Mouse (Mus musculus) cerebellum, postnatal 14 days (tissue): ENCODE results near the gene Zbtb16.

Experiments
- DNase-seq, 2 experiments: peaks; one replicate each; pipeline ENCODE4 v3.0.0; 2021; ENCODE audit warnings: mixed read lengths in 2 of 2

Gene Zbtb16

DNA sequence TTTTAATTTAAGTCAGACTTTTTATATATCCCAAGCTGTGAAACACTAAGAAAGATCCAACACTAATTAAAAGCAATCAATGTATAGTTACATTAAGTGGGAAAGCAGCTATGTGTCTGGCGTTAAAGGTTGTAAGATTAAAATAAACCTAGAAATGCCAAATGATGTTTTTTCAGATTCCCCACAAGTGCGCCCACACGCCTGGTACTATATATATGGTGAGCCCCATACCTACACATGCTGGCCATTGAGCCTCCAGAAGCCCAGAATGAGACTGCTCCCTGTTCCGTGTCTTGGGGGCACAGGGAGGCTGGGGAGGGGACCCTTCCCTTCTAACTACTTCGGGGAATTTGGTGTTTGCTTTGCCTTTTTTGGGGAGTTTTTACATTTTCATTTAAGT lies 34.7 kb downstream of the Zbtb16 start:
- DNase-seq = no peak

DNA sequence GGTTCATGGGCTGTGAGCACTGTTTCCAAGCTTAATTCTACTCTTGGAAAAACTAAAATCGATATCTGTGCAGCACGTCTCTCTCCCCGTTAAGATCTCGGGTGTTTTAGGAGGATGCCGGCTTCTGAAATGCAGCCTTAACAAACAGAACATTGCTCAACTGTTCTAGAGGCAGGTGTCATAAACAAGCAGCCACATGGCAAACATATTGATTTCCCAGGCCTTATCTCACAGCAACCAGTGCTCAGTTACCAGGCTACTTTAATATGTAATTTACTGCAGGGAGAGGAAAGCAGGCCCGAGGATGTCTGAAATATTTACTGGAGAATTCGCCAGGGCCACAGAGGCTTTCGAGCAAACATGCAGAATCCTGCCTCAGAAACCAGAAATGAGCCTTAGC lies 35.4 kb downstream of the Zbtb16 start:
- DNase-seq = no peak

DNA sequence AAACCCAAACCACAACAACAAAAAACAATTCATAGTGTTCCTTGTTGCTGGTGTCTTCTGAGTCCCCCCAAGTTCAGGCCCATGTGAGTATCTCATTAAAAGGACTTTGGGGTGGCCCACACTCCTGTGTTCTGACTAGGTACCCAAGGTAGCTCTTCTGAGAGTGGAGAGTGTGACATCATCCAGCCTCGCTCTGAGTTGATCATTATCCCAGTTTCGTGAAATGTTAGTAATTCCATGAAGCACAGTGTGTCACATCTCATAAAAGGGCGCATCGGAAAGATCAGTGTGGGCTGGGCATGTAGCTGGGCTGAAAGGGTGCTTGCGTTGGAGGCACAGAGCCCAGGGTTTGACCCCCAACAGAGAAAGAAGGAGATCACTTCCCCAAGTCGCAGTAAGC lies 38.0 kb downstream of the Zbtb16 start:
- no peak for DNase-seq

DNA sequence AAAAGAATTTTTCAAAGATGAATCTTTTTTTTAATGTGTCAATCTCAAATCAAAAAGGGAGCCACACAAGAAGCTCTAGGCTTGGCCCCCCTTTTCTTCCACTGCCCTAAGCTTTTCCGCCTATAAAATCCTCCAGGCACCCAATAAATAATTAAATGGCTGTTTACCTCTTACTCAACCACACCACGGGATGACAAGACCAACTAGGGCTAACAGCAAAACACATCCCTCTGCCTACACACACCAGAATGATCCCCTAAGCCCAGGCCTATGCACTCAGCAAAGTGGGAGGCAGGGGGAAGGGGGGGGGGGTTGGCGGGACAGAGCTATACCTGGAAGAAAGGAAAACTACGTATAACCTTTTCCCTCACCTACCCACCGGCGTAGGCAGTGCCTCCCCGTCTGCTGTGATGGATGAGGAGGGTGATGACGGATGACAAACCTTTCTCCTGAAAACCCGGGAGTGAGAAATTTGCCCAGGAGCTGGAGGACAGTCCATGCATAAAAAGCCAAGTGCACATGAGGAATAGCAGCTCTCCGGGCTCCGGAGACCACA lies 39.7 kb downstream of the Zbtb16 start:
- DNase-seq = no peak

DNA sequence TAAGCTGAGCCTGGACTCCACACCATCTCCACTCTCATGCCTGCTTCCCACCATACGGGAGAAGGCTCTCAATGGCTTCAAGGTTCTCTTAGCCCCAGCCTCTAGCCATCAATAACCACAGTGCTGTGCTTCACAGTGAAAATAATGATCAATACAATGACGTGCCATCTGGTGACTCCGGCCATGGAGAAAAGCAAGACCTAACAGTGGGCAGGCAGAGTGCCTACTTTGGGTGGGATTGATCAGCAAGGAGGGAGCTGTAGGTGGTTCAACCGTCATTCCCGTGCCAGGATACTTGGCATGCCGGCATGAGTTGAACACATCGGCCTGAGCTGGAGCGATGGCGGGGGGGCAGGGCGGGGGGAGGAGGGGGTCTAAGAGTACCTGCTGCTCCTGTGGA lies 40.3 kb downstream of the Zbtb16 start:
- DNase-seq = peak in 1 of 2 experiments; percentile 12

DNA sequence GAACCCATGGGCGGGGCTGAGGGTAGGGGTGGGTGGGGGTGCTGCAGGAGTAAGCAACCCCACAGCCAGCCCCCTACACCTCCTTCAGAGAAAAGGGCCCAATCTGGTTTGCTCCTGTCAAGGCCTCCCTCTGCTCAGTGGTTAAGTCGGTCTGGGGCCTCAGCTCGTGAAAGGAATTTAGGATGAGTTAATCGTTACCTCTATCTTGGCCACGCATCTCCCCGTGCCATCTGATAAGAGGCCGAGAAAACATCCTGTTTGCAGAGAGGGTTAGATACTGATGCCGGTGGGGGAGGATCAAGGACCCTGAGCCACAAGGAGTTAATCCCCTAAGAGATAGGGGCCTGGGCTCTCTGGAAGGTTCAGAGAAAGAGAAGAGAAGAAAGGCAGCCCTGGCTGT lies 40.9 kb downstream of the Zbtb16 start:
- no peak for DNase-seq

DNA sequence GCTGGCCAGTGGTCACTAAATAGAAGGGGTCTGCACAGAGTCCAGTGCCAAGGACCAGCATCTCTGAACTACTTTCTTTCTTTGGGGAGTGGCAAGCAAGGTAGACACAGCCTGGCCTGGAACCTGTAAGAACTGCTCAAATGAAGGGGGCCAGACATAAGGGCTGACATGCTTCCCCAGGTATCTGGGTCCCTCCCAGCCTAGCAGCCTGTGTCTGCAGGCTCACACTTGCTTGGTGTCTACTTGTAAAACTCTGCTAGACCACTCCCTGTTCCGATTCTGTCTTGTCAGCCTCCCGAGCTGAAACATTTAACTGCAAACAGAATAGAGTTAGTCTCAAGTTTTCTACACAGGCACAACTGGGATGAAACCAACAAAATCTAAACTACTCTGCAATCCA lies 41.6 kb downstream of the Zbtb16 start:
- no peak for DNase-seq

DNA sequence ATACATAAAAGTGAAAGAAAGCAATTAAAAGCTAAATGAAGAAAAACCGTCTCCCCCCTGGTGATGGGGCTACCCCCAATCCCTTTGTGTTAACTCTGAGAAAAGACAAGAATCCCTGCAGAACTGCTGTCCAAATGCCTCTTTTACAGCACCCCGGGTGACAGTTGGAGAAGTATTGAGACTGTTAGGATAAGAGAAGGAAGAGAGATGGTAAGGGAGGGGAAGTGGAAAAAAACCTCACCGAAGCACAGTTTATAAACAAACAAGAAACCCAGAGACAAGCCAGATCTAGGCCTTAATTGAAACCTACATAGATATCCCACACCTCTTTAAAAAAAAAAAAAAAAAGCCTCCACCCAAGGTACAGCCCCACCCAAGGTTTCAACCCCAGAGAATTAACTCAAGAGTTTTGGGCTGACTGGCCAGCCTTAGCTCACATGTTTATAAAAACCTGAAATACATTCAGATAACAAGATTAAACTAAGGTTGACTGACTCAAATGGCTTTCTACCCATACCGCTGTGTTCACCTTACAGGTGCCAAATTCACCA lies 42.3 kb downstream of the Zbtb16 start:
- no peak for DNase-seq

DNA sequence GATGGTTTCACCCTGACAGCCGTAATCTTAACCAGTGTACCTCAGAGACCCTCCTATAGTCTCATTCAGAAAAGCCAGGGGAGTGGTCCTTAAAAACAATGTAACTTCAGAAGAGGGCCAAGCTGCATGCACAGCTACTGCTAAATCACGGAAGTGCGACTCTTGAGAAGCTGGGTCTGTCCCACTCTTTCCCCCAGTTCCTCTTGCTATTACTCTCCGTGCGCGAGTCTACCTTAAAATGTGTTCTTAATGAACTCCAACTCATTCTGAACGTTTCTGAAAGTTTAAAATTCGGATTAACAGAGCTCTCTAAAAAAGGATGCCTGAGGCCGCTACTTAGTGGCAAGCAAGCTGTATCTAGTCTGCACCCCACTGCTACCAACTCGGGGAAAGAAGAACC lies 45.4 kb downstream of the Zbtb16 start:
- no peak for DNase-seq

DNA sequence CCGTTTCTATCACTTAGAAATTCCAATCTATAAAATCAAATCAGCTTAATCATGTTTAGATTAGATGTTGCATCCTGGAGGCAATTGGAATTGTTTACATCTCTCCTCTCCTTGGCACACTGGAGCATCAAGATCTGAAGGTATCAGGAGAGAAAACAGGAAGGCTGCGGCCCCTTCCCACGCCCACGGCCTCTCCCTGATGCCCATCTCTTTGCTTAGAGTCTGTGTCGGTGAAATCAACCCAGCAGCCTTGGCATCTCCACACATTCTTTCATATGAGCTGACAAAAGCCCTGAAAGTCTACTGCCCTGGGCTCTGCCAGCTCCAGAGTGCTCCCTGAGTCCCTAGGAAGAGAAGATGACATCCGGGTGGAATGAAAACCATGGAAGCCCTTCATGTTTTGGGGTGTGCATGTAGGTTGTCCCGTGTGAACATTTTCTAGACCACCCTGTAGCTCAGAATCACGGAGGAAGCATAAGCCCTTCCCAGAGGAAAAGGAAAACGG lies 48.1 kb downstream of the Zbtb16 start:
- no peak for DNase-seq

DNA sequence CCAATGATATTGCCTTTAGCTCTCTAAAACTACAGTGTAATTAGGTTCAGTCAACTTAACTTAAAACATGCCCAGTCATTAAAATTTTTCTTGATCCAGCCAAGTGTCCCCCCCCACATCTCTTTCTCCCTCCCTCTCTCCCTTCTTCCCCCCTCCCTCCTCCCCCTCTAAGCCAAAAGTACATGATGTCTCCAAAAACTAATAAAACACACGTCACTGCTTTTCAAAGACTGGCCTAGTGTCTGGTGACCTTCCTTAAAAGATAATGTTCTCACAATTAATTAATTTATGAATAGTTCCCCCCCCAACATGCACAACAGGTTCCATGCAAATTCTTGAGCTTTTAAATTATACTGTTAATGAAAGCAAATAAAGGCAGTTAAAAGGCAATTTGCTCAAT lies 48.7 kb downstream of the Zbtb16 start:
- no peak for DNase-seq

DNA sequence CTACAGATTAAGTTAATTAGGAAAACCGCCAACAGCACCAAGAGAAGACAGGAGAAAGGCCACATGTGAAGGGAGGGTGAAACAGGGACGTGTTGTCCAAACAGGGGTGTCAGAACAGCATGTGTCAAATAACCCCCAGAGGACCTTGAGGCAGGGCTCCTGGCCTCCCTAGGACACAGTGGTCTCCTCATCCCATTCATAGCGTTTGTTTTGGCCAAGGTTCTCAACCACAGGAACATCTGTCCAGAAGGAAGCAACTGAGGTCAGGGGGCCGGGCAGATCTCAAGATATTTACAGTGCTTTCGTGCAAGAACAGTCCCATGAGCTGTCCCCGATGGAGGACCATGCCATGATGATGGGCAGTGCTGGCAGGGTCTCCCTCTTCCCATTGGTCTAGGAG lies 49.2 kb downstream of the Zbtb16 start:
- no peak for DNase-seq

DNA sequence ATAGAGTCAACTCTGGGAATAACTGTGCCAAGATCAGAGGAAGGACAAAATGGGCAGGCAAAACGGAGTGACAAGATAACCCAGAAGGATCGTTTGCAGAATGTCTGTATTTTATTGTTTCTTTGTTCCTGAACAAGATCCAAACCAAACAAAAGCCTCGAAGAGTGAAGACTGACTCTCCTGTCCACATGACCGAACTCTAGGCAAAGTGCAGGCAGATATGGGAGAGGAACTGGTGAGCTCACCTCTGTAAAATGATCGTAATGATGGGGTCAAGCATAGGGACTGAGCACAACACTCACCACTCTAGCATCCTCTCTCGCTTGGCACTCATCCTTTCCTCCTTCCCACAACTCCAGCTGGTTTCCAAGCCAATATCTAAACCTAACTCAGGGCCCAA lies 51.1 kb downstream of the Zbtb16 start:
- no peak for DNase-seq

DNA sequence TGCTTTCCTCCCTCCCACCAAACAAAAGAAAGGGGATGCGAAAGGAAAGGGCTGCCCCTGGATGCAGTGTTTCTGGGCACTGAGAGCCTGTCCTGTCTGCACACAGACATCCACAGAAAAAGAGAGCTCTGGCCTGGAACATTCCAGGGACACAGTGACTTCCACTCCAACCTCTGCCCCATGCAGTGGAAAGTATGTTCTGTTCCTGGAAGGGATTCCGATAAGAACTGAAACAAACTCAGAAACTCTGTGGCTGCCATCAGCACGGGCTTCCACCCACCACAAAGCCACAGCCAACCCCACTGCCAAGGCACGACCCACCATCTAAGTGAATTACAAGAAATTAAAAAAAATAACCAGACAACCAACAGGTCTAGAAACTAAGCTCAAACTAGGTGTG lies 52.7 kb downstream of the Zbtb16 start:
- no peak for DNase-seq

DNA sequence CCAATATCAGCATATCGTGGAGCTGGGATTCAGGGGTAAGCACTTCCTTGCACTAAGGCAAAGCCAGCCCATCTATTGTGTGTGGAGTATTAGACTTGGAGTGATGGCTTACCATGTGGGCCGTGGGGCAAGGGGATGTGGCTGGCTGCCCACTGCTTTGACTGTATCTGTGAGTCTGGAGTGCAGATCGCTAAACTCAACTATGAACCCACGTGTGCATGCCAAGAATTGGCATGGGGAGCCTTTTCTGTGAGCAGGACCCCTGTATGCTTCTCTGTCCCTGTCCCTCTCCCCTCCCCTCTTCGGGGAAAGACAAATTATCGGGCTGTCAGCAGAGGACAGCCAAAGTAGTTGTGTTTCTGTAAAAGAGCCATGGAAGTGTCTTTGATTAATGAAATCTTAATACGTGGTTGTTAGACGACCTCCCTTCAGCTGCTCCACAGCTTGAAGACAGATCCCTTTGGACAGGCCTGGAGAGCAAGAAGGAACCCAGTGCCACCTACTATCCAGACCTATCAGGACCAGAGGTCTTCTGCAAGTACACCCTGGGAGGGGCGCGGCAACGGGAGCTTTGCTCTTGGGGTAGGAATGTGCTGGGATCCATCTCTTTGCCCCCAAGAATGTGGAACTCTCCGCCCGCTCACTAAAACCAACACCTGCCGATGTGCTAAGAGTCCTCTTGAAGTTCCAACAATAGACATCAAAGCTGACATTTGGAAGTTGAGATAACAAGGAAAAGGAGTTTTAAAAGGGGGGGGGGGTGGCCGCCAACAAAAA lies 53.5 kb downstream of the Zbtb16 start:
- no peak for DNase-seq

DNA sequence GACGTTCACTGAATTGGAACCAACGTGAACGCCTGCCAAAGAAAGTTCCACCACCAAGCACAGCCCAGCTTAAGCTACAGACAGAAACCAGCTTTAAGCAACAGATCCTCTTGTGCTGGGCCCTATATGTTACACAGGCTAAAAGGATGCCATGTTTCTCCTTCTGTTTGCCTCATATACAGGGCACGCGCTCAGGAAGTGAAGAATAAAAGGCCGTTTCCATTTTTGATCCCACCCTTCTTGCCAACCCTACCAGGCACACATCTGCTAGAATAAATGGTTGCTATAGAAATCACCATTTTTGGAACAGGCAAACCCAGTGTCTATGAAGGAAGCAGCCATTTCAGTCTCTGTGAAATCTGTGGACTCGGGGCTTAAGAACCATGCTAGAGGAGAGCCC lies 59.8 kb downstream of the Zbtb16 start:
- no peak for DNase-seq

DNA sequence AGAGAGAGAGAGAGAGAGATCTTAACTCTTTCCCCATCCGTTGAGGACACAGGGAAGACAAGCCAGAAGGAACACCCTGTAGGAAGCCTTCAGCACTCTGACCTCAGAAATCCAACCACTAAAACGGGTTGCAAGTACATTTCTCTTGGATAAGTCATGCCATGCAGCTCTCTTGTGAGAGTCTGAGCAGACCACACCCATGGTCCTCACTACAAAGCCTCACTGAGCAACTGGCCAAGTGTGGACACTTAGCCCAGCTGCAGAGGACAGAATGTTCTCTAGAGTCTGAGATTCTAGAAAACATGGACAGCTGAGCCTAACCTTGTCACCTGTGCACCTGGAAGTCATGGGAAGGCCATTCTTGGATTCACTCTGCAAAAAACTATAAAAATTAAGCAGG lies 60.5 kb downstream of the Zbtb16 start:
- no peak for DNase-seq

DNA sequence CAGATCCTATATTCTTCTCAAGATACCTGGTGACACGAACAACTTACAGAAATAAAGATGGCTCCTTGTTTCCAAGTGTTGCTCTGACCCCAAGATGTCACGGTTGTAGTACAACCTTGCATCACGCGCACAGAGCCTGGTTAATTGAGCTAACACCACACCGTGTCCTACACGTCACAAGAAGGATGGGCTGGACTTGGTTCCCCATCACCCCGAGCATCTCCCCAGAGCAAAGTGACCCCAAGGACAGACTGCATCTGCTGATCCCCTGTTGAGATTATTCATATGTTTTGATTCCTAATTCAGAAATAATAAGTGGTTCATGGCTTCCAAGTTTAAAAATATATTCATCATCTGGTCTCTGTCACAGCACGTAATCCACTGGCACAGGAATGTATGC lies 62.3 kb downstream of the Zbtb16 start:
- no peak for DNase-seq

DNA sequence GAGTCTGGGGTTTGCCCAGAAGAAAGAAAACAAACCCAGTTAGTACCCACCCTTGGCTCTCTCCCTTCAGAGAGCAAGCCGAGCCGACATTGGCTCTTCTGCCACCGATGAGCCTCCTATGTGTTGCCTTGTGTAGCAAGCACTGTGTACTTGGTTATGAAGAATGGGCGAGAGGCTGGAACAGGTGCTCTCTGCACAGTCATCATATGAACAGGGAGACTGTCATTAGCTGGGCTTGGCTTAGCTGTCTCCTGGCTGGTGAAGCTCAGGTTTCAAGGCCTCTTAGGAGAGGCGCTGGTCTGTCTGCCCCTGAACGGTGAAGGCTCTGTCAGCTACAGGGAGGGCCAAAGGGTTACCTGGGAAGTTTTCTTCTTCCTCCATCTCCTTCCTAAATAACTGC lies 62.9 kb downstream of the Zbtb16 start:
- DNase-seq = no peak

DNA sequence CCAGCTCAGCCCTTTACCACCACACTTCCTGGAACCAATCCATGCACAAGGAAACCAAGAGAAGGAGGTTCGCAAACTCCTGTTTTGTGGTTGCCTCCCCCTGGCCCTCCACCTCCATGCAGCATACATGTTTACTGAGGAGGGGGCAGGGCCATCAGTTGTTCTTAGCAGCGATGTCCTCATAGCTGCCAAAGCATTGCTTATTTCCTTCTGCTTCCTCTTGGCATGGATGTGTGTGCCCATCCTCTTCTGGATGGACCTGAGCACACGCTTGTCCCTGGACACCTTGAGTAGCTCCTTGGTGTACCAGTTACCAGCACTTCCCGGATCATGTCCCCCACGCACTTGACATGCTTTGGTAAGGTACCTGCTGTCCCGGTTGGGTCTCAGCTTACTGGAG lies 64.5 kb downstream of the Zbtb16 start:
- DNase-seq = no peak

DNA sequence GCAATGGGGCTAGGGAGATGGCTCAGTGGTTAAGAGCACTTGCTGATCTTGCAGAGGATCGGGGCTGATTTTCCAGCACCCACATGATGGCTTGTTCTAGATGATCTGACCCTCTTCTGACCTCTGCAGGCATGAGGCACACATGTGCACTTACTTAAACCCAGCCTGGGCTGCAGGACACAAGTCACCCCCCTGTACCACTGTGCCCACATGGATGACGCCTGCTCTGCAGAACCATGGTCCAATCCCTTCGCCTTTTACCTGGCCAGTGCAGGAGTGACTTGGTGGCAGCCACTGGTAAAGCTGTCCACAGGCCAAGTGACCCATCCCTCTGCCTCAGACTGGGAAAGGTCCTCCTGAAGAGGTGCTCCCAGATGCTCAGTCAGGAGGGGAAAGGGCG lies 67.1 kb downstream of the Zbtb16 start:
- no peak for DNase-seq

DNA sequence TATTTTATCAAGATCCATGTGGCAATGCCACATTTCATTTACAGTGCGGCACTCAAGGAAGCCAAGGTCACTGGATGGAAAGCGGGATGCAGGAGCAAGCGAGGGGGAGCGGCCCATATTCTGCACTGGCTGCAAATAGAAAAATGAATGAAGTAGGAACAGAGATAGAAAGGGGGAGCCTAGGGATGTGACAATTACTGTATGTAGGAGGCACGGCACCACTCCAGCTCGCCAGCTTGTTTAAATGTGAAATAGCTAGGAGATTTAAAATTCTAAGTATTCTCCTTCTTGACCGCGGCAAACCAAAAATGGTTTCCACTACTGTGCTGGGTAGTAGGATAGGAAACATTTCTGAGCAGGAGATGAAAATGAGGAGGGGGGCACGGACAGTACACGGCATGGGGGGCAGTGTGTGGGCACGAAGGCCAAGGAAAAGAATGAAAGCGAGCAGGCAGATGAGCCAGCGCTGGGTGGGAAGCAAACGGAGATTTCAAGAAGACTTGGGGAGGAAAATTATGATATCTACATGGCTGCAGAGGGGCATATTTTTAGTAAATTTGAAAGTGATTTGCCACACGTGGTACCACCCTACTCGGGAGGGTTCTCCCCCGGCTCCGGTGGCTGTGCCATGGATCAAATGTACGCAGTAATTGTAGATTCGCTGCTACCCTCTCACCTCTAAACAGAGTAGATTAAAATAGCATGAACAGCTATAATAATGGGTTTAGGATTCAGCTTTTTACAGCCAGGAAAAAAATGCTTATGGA lies 68.2 kb downstream of the Zbtb16 start:
- DNase-seq = no peak

DNA sequence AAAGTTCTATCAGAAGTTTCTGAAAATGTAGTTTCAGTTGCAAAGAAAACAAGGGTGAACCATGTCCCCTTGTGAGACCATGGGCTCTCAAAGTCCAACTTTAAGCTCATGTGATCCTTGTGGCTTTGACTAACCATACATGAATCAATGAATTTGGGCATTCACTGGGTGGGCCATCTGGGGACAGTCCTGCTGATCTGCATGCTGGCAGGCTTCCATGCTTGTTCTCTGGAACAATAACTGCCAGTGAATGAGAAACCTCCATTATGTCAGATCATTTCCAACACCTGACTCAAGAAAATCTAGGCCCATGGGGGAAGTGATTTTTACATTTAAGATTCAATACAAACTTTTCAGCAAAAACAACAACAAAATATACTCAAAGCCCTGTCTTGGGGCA lies 70.1 kb downstream of the Zbtb16 start:
- DNase-seq = no peak

DNA sequence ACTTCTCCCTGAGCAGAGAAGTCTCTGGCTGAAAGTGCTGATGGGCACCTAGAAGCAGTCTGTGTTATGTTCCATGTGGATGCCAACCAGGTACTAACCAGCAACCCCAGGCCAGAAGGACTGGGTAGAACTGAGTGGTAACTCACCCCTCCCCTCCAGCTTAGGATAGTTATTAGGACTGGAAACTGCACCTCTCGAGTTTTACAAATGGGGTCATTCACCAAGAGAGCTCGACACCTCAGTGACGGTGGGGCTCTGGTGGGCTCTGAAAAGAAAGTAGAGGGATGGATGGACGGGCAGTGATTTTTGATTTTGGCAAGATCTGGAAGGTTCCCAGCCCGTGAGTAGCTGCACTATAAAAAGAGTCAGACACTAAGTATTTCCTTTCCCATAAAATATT lies 71.7 kb downstream of the Zbtb16 start:
- DNase-seq = no peak
